Mouse (Mus musculus) stomach, embryonic 14.5 days (tissue): ENCODE measurements around the gene Odf2l. TPM values are rescaled to one million over a fixed set of nuclear protein-coding genes. Genes with fewer than 3 reads are reported as not detected.

Experiments used
- ATAC-seq: fragments of 200-750 bp; cut with Nextera tagmentation; 2 replicates; pipeline ENCODE4 v1.8.0; 2017; ENCODE audit warnings: low read depth, moderate TSS enrichment; ENCODE audit not compliant: insufficient number of reproducible peaks, insufficient read depth, low FRiP score
- H3K27ac ChIP-seq: fragments of 300-500 bp; sonication (generic); 2 replicates; pipeline ENCODE4 v1.5.1; 2014; ENCODE audit warnings: mild to moderate bottlenecking, low read length, moderate library complexity, mixed read lengths
- H3K27me3 ChIP-seq: fragments of 300-500 bp; sonication (generic); 2 replicates; pipeline ENCODE4 v1.6.1; 2014; ENCODE audit warnings: low read length, control low read depth, mixed read lengths; ENCODE audit not compliant: control insufficient read depth, insufficient read depth
- H3K36me3 ChIP-seq: fragments of 300-500 bp; sonication (generic); 2 replicates; pipeline ENCODE4 v1.6.1; 2014; ENCODE audit warnings: mild to moderate bottlenecking, control low read depth, low read length, moderate library complexity, mixed read lengths; ENCODE audit not compliant: control insufficient read depth, insufficient read depth
- H3K4me1 ChIP-seq: fragments of 300-500 bp; sonication (generic); 2 replicates; pipeline ENCODE4 v1.6.1; 2014; ENCODE audit warnings: low read length, control low read depth, mixed read lengths; ENCODE audit not compliant: control insufficient read depth, insufficient read depth
- H3K4me2 ChIP-seq: fragments of 300-500 bp; sonication (generic); replicated peaks from 2 replicates; pipeline ENCODE4 v1.6.1; 2014; ENCODE audit warnings: low read depth, low read length, control low read depth
- H3K4me3 ChIP-seq: fragments of 300-500 bp; sonication (generic); 2 replicates; pipeline ENCODE4 v1.5.1; 2014; ENCODE audit warnings: low read depth, low read length, control low read depth
- H3K9ac ChIP-seq: fragments of 300-500 bp; sonication (generic); replicated peaks from 2 replicates; pipeline ENCODE4 v1.6.1; 2014; ENCODE audit warnings: low read depth, mild to moderate bottlenecking, control low read depth, low read length, moderate library complexity, mixed read lengths
- H3K9me3 ChIP-seq: fragments of 300-500 bp; sonication (generic); 2 replicates; pipeline ENCODE4 v1.6.1; 2016; ENCODE audit warnings: low read depth, low read length, control low read depth; ENCODE audit not compliant: control insufficient read depth
- WGBS: fragments of 180-500 bp; shearing (Covaris S2); extraction: QIAGEN DNeasy Blood & Tissue Kit; methylation state at CpG from one replicate; pipeline ENCODE4 v1.1.7; 2014; 5-methylcytosine and 5-hydroxymethylcytosine counted together
- polyA plus RNA-seq: library from polyadenylated mRNA; unstranded; fragments of >200 nt; fragmentation: Nextera tagmentation; extraction: Ambion mirVana; gene quantifications from 2 replicates; pipeline ENCODE4 v1.2.1, GENCODE M21; 2014

The Odf2l gene
- polyA plus RNA-seq, 1 experiment from 2014 or later = 23.4 TPM

DNA sequence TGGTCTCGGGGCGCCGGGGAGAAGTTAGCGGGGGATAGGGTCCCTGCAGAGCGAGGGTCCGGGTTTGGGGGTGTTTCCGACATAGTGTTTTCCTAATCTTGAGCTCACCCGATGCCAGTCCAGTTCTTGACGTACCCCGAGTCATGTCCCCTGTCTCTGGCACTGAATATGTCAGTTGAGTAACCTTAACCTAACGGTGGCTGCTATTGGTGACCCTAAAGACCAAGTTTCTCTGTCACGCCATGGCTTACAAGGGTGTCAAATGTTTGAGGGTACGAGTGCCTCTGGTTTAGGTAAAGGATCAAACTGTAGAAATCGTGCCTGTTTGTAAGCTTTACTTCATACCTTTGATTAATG is 592 bp downstream of the Odf2l start:
- Histone ChIP-seq H3K9ac (peak overlapping the region; percentile 77), H3K4me2 (peak overlapping the region; percentile 75), H3K9me3 (no peaks in the 10 kb centered on the region), H3K4me1 (no peaks in the 10 kb centered on the region), H3K27me3 (no peaks in the 10 kb centered on the region), H3K27ac (peak overlapping the region; percentile 98; the same call in 1 of the 2 replicates), H3K36me3 (no peaks in the 10 kb centered on the region), H3K4me3 (peak overlapping the region; percentile 66)
- no peak for ATAC-seq
- under 1% methylated on average over 14 of the region's 14 CpGs for WGBS

DNA sequence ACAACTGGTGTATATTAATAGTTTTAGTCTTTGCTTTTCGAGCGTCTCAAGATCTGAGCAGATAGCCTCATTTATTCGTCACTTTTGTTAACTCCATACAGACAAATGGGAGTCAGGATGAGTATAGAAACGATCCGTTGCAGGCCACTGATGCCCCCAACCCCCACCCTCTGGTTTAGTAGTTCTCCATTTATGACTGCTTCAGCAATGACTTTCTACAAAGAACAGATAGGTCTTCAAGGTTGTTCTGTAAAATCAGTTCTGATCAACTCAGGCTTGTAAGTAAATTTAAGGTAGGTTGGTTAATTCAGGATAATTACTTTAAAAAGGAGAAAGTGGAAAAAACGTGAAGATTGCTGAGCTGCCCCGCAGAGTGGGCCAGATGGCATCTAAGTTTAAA is 1.0 kb downstream of the Odf2l start:
- Histone ChIP-seq H3K4me3 (peak overlapping the region; percentile 66), H3K27me3 (no peaks in the 10 kb centered on the region), H3K9ac (peak overlapping the region; percentile 77), H3K4me1 (no peaks in the 10 kb centered on the region), H3K27ac (no peak overlapping the region), H3K9me3 (no peaks in the 10 kb centered on the region), H3K4me2 (peak overlapping the region; percentile 75), H3K36me3 (no peaks in the 10 kb centered on the region)
- WGBS = 59% methylated on average over 7 of the region's 7 CpGs
- no peak for ATAC-seq

DNA sequence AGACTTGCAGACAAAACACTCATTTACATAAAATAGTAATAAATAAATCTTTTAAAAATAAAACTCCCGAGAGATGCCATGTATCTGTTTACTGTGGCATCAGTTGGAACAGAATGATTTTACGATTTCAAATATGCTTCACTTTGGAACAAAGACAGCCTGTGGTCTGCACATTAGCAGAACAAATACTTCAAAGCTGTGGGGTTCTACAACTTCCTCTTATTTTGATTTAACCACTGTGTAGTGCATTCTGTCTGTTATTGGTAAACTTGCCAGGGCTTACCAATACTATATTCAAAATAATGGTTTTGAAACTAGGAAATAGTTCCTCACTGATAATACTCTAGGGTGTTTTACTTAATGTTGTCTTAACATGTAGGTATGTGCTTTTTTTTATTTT is 8.2 kb downstream of the Odf2l start:
- H3K27ac ChIP-seq = no peak overlapping the region
- H3K27me3 ChIP-seq = no peaks in the 10 kb centered on the region
- no peaks in the 10 kb centered on the region for H3K9me3 ChIP-seq
- no peak overlapping the region for H3K9ac ChIP-seq
- ATAC-seq = no peak
- H3K4me2 ChIP-seq = no peak overlapping the region
- 83% methylated on average over 2 of the region's 2 CpGs for WGBS
- no peak overlapping the region for H3K4me3 ChIP-seq
- no peaks in the 10 kb centered on the region for H3K4me1 ChIP-seq
- H3K36me3 ChIP-seq = peaks cover 12% of the 10 kb centered on the region; the same call in 1 of the 2 replicates

DNA sequence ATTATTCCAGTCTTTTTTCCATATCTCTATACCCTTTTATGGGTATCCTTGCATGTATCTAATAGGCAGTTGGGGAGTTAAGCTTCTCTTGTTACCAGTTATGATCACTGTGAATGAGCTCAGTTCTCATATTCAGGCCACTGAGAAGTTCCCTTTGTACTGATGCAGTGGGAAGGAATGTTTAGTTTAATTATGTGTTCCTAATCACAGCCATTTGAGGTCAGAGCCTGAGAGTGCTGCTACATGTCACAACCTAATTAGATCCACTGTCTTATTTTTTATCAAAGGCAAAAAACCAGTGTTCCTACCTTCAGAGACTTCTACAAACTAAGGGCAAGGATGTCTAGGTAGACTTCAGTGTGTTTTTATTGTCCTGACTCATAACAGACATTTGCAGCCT is 11.0 kb downstream of the Odf2l start:
- Histone ChIP-seq H3K4me1 (no peaks in the 10 kb centered on the region), H3K9me3 (no peaks in the 10 kb centered on the region), H3K27ac (no peak overlapping the region), H3K27me3 (no peaks in the 10 kb centered on the region), H3K36me3 (peaks cover 19% of the 10 kb centered on the region), H3K4me3 (no peak overlapping the region), H3K9ac (no peak overlapping the region), H3K4me2 (no peak overlapping the region)
- ATAC-seq = no peak

DNA sequence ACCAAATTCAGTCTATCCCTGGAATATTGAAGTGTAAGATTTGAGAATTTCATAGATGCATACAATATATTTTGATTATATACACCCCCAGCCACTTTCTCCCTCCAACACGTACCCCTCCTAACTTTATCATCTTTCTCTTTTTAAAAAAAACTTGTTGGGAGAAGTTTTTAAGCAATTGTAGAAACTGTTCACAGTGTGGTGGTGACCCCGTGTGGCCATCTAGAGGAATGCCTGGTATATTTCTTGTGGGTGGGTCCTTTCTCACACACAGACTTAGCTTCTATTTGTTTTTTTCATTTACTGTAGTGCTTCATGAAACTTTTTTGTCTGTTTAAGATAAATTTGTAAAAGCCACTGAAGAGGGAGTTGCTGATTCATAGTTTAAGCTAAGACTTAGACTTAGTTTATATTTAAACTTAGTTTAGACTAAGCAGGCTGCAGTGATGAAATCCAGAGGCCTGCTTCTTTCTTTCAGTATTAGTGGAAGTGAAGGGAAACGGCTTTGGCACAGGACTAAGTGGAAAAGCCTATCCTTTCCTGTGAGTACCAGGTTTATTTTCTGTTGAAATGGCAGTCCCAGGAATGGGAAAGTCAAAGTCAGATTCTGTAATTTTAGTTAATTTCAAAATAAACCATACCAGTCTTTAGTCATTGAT is 13.0 kb downstream of the Odf2l start:
- no peaks in the 10 kb centered on the region for H3K9me3 ChIP-seq
- no peak overlapping the region for H3K4me3 ChIP-seq
- no peak overlapping the region for H3K4me2 ChIP-seq
- peak; percentile 75 for ATAC-seq
- WGBS = 11% methylated on average over 3 of the region's 3 CpGs
- no peak overlapping the region for H3K27ac ChIP-seq
- no peaks in the 10 kb centered on the region for H3K4me1 ChIP-seq
- no peaks in the 10 kb centered on the region for H3K27me3 ChIP-seq
- H3K9ac ChIP-seq = no peak overlapping the region
- H3K36me3 ChIP-seq = peaks cover 15% of the 10 kb centered on the region

DNA sequence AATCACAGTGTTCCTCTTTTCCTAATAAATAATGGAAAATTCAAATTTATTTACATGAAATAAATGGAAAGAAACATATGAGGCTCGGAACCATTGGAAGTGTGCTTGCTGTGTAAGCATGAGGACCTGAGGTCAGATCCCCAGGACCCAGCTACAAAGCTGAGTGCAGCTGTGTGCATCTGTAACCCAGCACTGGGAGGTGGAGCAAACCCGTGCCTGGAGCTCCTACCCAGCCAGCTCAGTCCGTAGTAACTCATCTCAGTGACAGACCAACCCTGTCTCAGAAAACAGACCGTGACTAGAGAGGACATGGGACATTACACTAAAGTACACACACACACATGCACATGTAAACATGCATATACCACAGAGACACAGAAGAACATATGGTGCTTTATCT is 21.8 kb downstream of the Odf2l start:
- peak; percentile 69; the same call in 1 of the 2 replicates for ATAC-seq
- no peak overlapping the region for H3K27ac ChIP-seq
- H3K9ac ChIP-seq = no peak overlapping the region
- no peaks in the 10 kb centered on the region for H3K4me1 ChIP-seq
- H3K9me3 ChIP-seq = no peaks in the 10 kb centered on the region
- WGBS = 72% methylated on average over 4 of the region's 4 CpGs
- peaks cover 6% of the 10 kb centered on the region for H3K36me3 ChIP-seq
- H3K27me3 ChIP-seq = no peaks in the 10 kb centered on the region
- H3K4me3 ChIP-seq = no peak overlapping the region
- H3K4me2 ChIP-seq = no peak overlapping the region

DNA sequence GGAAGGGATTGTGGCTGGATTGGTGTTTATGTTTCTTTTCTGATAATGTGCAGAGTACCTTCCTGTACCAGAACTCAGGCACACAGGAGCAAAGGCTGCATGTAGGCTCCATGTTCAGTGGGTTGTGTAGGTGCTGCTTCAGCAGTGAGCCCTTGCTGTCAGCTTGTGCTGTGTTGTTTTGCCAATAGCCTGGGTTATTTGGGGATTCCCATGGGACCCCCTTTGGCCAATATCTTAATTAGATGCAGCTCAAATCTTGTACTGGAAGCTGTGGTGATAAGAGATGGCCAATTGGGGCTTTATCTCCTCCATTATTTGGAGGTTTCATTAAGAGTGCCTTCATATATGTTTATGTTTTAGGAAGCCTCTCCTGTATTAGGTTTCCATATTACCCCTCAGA is 24.5 kb downstream of the Odf2l start:
- no peaks in the 10 kb centered on the region for H3K9me3 ChIP-seq
- H3K4me2 ChIP-seq = no peak overlapping the region
- ATAC-seq = no peak
- no peaks in the 10 kb centered on the region for H3K4me1 ChIP-seq
- H3K4me3 ChIP-seq = no peak overlapping the region
- H3K27me3 ChIP-seq = no peaks in the 10 kb centered on the region
- peaks cover 6% of the 10 kb centered on the region for H3K36me3 ChIP-seq
- H3K27ac ChIP-seq = no peak overlapping the region
- no peak overlapping the region for H3K9ac ChIP-seq

DNA sequence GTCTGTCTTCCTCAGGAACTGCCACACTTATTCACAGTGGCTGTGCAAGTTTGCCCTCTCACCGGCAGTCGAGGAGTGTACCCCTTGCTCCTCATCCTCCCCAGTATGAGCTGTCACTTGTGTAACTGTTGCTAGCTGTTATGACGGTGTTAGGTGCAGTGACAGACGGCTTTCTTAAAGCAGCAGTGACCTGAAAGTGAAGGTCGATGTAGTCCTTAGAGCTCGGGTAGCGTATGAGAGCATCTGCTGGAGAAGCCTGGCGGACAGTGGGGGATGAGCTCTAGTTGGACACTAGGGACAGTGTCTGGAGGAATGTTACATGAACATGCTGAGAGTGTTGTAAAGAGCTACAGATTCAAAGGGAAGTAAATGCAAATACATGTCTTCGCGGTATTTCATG is 25.5 kb downstream of the Odf2l start:
- no peak overlapping the region for H3K4me3 ChIP-seq
- H3K4me1 ChIP-seq = no peaks in the 10 kb centered on the region
- H3K27ac ChIP-seq = no peak overlapping the region
- 83% methylated on average over 10 of the region's 10 CpGs for WGBS
- no peaks in the 10 kb centered on the region for H3K9me3 ChIP-seq
- H3K9ac ChIP-seq = no peak overlapping the region
- ATAC-seq = no peak
- no peak overlapping the region for H3K4me2 ChIP-seq
- peaks cover 3% of the 10 kb centered on the region for H3K36me3 ChIP-seq
- H3K27me3 ChIP-seq = no peaks in the 10 kb centered on the region

DNA sequence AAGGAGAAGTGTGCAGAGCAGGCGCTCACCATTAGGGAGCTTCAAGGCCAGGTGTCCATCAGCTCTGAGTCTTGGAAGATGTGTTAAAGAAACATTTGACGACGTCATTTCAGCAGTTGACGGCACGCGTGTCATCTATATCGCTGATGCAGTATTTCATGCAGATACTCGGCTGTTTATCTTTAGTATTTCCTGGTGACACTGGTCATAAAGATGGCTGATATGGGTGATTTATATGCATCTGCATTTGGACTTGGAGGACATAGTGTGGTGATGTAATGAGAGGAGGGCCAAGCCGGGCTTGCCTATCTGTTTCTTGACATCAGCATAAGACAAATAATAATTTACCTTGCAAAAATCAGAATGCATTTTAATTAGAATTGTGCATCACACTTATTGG is 28.5 kb downstream of the Odf2l start:
- H3K4me3 ChIP-seq = no peak overlapping the region
- no peak overlapping the region for H3K9ac ChIP-seq
- peaks cover 6% of the 10 kb centered on the region; the same call in 1 of the 2 replicates for H3K36me3 ChIP-seq
- H3K27me3 ChIP-seq = no peaks in the 10 kb centered on the region
- no peak for ATAC-seq
- H3K9me3 ChIP-seq = no peaks in the 10 kb centered on the region
- WGBS = 89% methylated on average over 9 of the region's 9 CpGs
- H3K4me1 ChIP-seq = no peaks in the 10 kb centered on the region
- H3K4me2 ChIP-seq = no peak overlapping the region
- no peak overlapping the region for H3K27ac ChIP-seq
